Mouse (Mus musculus): Measurements from ENCODE around the gene Mal.

Gene Mal

GRCm38 (mm10) chr2:127656086-127656720 lies at the start of gene Mal:
Gene Mal, minus strand, starts transcription at chr2:127656695.
- DNase-seq (ENCODE audit: low read depth, low spot score): no peak

DNA sequence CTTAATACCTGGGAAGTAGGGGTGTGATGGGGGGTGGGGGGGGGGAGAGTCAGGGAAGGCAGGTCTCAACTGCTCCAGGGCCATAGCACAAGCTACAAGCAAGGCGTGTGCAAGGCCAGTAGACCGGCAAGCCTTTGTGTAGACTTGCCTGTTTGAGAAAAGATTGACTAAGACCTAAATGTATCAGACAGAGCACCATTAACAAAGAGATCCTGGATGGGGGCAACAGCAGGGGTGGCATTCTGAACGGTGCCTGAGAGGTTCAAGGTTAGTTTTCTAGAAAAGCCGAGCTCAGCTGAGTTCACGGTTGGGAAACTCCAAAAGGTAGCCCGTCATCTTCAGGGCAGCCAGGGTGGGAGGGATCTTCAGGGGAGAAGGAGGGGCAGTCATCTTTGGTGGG lies 48.8 kb upstream of the Mal start:
- DNase-seq (ENCODE audit: low read depth, low spot score): no peak

GRCm38 (mm10) chr2:127689239-127689638 lies 32.7 kb upstream of the Mal start:
- DNase-seq (ENCODE audit: low read depth, low spot score): no peak

- peak; percentile 54 for DNase-seq (ENCODE audit: low read depth, low spot score)
Observed at GRCm38 (mm10) chr2:127683687-127684331, 27.3 kb upstream of the Mal start.

DNA sequence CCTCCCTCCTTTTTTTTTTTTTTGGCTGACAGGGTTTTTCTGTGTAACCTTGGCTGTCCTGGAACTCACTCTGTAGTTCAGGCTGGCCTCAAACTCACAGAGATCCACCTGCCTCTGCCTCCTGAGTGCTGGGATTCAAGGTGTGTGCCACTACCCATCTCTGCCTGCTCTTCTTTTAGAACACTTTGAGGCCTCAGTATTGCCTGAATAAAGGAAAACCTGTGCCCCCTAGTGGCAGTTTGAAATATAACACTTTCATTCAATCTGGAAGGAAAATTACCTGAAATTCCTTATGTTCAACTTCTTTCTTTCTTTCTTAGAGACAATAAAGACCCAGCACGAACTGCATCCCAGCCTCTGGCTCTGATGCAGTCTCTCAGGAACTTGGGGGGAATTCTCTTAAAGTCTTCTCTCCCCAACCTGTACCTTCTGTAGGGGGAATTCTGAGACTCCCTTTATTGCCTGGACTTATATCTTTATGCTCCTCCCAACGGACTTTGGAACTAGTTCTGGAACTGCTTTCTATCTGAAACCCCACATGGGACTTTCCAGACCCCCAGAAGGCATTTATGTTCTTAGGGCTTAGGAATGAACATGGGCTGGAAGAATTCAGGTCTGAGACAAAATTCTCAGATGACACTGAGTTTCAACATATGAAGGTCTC lies 11.5 kb upstream of the Mal start:
- DNase-seq (ENCODE audit: low read depth, low spot score): peak; percentile 49

- no peak for DNase-seq (ENCODE audit: low read depth, low spot score)
Observed at GRCm38 (mm10) chr2:127667015-127667414, 10.5 kb upstream of the Mal start.

- no peak for DNase-seq (ENCODE audit: low read depth, low spot score)
Observed at GRCm38 (mm10) chr2:127662708-127663107, 6.2 kb upstream of the Mal start.

DNA sequence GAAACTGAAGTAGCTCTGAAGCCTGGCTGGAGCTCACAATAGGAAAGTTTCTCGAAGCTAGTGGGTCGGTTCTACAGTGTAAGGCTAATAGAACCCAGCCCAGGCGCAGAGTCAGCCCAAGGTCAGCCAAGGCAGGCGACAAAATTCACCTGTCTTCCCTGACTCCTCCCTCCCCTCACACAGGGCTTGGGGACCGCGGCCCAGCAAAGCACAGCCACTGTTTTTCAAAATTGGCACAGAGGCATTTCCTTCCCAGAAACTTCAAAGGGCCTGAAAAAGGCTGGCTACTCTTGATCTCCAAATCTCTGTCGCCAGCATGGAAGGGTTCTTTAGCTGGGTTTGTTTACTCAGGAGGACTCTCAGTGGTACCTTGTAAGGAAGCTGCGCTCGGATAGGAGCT lies 1.1 kb downstream of the Mal start:
- no peak for DNase-seq (ENCODE audit: low read depth, low spot score)

DNA sequence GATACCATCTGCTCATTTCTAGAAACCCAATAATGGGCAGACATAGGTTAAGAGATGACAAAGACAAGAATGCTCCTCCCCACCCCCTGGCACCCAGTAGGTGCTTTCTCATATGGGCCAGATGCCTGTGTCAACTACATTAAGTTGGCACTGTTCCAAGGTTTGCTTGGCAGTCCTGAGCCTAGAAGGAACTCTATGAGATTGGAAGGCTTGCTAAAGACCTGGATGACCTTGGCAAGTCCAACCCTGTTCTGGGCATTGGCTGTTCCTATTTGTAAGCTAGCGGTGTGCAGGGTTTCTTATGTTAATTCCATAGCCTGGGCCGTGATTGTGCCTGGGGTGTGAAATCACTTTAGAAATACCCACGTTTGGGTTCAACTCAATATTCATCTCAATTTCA lies 1.7 kb downstream of the Mal start:
- no peak for DNase-seq (ENCODE audit: low read depth, low spot score)

DNA sequence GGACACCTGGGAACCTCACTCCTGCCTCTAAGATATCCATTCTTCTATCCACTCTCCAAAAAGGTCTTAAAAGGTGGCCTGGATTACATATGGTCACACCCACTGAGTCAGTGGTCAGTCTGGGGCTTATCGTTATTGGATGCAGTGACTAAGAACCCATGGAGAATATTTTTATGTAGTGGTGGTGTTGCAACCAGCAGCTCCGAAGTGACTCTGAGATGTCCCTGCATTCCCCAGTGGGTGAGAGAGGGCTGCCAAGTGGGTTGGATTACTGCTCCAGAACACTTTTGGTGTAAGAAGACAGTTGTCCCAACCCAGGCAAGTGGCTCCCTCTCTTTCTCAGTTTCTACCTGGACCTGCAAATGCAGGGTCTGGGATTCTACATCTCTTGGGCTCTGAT lies 3.7 kb downstream of the Mal start:
- DNase-seq (ENCODE audit: low read depth, low spot score): no peak

GRCm38 (mm10) chr2:127652335-127652734 lies 4.2 kb downstream of the Mal start:
- DNase-seq (ENCODE audit: low read depth, low spot score): no peak

- DNase-seq (ENCODE audit: low read depth, low spot score): no peak
Observed at GRCm38 (mm10) chr2:127651601-127652000, 4.9 kb downstream of the Mal start.

- no peak for DNase-seq (ENCODE audit: low read depth, low spot score)
Observed at GRCm38 (mm10) chr2:127649921-127650320, 6.6 kb downstream of the Mal start.

- no peak for DNase-seq (ENCODE audit: low read depth, low spot score)
Observed at GRCm38 (mm10) chr2:127648145-127648544, 8.3 kb downstream of the Mal start.

DNA sequence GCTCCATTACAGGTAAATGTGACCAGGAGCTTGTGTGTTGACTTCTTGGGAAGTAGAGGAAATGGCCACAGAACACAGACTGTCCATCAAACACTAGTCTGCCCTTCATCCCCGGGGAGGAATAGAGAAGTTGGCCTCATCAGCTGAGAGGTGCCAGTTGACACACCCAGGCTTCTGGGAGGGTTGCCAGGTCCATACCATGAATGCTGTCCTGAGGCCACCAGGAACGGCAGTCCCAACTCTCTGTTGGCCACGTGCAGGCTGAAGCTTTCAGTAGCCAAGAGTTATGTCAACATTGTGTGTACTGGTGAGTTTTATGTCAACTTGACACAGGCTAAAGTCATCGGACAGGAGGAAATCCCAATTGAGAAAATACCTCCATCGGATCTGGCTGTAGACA lies 9.6 kb downstream of the Mal start:
- DNase-seq (ENCODE audit: low read depth, low spot score): no peak

- DNase-seq (ENCODE audit: low read depth, low spot score): no peak
Observed at GRCm38 (mm10) chr2:127643728-127644704, 12.5 kb downstream of the Mal start.

- DNase-seq (ENCODE audit: low read depth, low spot score): no peak
Observed at GRCm38 (mm10) chr2:127638973-127639372, 17.5 kb downstream of the Mal start.

GRCm38 (mm10) chr2:127635581-127635980 lies 20.9 kb downstream of the Mal start:
- no peak for DNase-seq (ENCODE audit: low read depth, low spot score)

GRCm38 (mm10) chr2:127632601-127633000 lies 23.9 kb downstream of the Mal start:
- DNase-seq (ENCODE audit: low read depth, low spot score): no peak

DNA sequence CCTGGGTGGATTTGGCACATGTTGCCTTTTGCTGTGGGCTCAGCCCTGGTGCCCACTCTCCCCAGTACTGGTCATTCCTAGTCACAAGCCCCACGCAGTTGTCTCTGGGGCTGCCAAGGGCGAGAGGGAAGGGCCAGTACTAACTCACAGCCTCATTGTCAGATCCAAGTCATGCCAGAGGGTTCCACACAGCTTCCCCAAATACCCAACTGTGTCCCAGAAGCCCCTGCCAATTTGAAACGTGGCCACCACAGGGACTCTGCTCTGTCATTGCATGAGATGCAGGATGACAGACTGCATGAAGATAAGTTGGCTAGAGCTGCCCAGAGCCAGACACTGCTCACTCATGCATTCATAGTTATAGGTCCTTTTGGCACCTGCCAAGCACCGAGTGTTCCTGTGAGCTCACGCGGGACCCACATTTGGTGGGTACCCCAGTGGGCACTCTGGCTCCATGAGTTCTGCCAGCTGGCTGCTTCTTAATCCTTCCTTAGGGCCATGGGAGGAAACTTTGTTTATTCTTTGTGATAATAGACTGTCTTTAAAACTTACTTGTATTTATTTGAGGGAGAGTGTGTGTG lies 28.4 kb downstream of the Mal start:
- DNase-seq (ENCODE audit: low read depth, low spot score): no peak

- DNase-seq (ENCODE audit: low read depth, low spot score): no peak
Observed at GRCm38 (mm10) chr2:127627354-127627753, 29.1 kb downstream of the Mal start.

DNA sequence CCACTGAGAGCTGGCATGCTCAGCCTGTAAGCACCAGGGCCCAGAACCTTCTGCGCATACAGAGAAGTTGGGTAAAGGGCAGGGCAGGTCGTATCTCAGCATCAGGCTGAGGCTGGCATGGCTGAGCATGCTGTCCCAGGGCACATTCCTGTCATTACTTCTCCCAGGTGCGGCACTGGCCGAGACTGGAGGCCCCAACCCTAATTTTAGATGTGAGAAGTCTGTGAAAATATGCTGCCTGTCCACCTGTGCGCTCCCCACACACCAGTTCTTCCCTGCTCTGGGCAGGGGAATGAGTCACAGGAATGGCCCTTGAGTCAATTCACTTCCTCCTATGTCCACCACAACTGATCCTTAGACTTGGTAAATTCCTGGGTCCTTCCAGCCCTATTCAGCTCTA lies 30.8 kb downstream of the Mal start:
- no peak for DNase-seq (ENCODE audit: low read depth, low spot score)
